Mouse (Mus musculus): ENCODE data around the gene Ubr7. TPM values are rescaled to one million over a fixed set of nuclear protein-coding genes. Genes with fewer than 3 reads are reported as not detected.

Ubr7 gene
- polyA plus RNA-seq, 1 experiment from 2014 or later, result 47.6 TPM

DNA sequence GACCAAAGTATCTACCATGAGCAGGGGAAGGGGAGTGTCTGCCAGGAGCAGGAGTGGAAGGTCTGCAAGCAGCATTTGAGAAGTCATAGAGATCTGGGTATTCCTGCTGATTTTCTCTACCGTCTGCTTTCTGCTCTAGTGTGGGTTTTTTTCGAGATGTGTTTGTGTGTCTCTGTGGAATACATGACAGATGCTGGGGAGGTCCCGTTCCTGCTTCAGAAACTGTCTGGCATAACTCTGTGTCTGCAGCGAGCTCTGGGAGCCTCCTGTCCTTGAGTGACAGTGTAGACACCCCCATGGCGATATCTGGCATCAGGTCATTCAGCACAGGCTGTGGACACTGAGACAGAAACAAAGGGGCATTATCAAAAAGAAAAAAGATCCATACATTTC lies 27.8 kb downstream of the Ubr7 start:
- no peak for ATAC-seq (ENCODE audit: low FRiP score, low TSS enrichment)
- Histone ChIP-seq H3K36me3 (ENCODE audit: insufficient read depth, low read length) (peaks cover 40% of the 10 kb centered on the region), H3K9ac (replicated peaks; ENCODE audit: low read length) (no peak overlapping the region), H3K4me1 (ENCODE audit: insufficient read depth, low read length) (no peaks in the 10 kb centered on the region), H3K4me2 (replicated peaks; ENCODE audit: low read depth, low read length) (no peak overlapping the region), H3K9me3 (ENCODE audit: low read length) (no peaks in the 10 kb centered on the region), H3K27me3 (ENCODE audit: insufficient read depth, low read length) (no peaks in the 10 kb centered on the region), H3K4me3 (ENCODE audit: low read length) (no peak overlapping the region), H3K27ac (ENCODE audit: low read length) (no peak overlapping the region)
- WGBS, result 90% methylated on average over 5 of the region's 5 CpGs

DNA sequence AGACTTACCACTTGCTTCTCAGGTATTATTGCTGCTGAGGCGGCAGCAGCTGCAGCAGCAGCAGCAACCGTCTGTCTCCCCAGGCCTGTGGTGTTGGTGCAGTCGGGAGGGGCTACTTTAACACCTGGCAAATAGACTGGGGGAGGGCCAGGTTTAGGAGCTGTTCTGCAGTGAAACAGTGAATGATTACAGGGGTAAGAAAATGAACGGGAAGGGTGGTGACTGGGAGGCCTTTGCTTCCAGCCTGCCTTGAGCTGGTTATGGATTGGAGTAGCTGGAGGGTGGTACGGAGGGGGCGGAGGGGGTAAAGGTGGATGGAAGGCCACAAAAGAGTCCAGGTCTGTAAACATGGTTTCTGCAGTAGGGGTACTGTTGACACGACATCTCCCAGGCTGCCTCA lies 30.2 kb downstream of the Ubr7 start:
- H3K27ac ChIP-seq (ENCODE audit: low read length), result no peak overlapping the region
- no peak overlapping the region for H3K4me3 ChIP-seq (ENCODE audit: low read length)
- H3K27me3 ChIP-seq (ENCODE audit: insufficient read depth, low read length), result no peaks in the 10 kb centered on the region
- WGBS, result 79% methylated on average over 7 of the region's 7 CpGs
- H3K9ac ChIP-seq (replicated peaks; ENCODE audit: low read length), result no peak overlapping the region
- H3K36me3 ChIP-seq (ENCODE audit: insufficient read depth, low read length), result peaks cover 53% of the 10 kb centered on the region
- ATAC-seq (ENCODE audit: low FRiP score, low TSS enrichment), result no peak
- H3K4me2 ChIP-seq (replicated peaks; ENCODE audit: low read depth, low read length), result no peak overlapping the region
- H3K4me1 ChIP-seq (ENCODE audit: insufficient read depth, low read length), result no peaks in the 10 kb centered on the region
- no peaks in the 10 kb centered on the region for H3K9me3 ChIP-seq (ENCODE audit: low read length)

GRCm38 (mm10) chr12:102799528-102799927 lies 41.8 kb downstream of the Ubr7 start:
- no peaks in the 10 kb centered on the region for H3K27me3 ChIP-seq (ENCODE audit: insufficient read depth, low read length)
- H3K4me2 ChIP-seq (replicated peaks; ENCODE audit: low read depth, low read length), result no peak overlapping the region
- 88% methylated on average over 2 of the region's 2 CpGs for WGBS
- H3K4me1 ChIP-seq (ENCODE audit: insufficient read depth, low read length), result no peaks in the 10 kb centered on the region
- H3K36me3 ChIP-seq (ENCODE audit: insufficient read depth, low read length), result peaks cover 8% of the 10 kb centered on the region; the same call in 1 of the 2 replicates
- no peak overlapping the region for H3K4me3 ChIP-seq (ENCODE audit: low read length)
- no peak for ATAC-seq (ENCODE audit: low FRiP score, low TSS enrichment)
- no peak overlapping the region for H3K27ac ChIP-seq (ENCODE audit: low read length)
- H3K9ac ChIP-seq (replicated peaks; ENCODE audit: low read length), result no peak overlapping the region
- no peaks in the 10 kb centered on the region for H3K9me3 ChIP-seq (ENCODE audit: low read length)

DNA sequence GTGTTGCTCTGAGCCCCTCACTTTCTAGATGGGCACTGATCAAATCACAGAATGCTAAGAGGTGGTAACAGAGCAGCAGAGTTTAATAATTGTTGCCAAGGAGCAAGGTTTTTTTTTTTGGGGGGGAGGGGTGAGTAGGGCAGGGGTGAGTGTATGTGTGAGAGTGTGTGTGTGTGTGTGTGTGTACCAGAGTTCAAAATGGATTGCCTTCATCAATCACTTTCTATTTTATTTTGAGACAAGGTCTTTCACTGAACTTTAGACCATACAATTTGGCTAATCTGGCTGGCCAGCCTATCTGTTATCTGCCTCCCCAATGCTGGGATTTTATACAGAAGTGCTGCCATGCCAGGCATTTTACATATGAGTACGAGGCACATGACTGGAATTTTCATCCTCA lies 57.1 kb downstream of the Ubr7 start:
- ATAC-seq (ENCODE audit: low FRiP score, low TSS enrichment), result no peak
- Histone ChIP-seq H3K4me3 (ENCODE audit: low read length) (no peak overlapping the region), H3K4me2 (replicated peaks; ENCODE audit: low read depth, low read length) (no peak overlapping the region), H3K36me3 (ENCODE audit: insufficient read depth, low read length) (peaks cover 9% of the 10 kb centered on the region; the same call in 1 of the 2 replicates), H3K27ac (ENCODE audit: low read length) (no peak overlapping the region), H3K4me1 (ENCODE audit: insufficient read depth, low read length) (no peaks in the 10 kb centered on the region), H3K9me3 (ENCODE audit: low read length) (no peaks in the 10 kb centered on the region), H3K9ac (replicated peaks; ENCODE audit: low read length) (no peak overlapping the region), H3K27me3 (ENCODE audit: insufficient read depth, low read length) (no peaks in the 10 kb centered on the region)
- WGBS, result 97% methylated on average over 1 of the region's 1 CpGs

DNA sequence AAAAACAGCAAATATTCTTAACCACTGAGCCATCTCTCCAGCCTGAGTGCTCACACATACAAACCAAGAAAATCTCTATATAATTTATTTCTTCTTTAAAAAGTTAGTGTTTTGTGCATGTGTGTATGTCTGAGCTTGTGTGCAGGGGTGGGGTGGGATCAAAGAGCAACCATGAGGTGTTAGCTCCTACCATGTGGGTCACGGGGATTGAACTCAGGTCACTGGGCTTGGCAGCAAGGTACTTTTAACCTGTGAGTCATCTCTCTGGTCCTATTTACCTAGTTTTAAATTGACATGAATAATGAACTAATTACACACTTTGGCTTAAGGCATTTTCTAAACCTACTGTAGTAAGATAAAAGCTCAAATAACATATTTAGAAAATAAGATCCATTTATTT lies 68.6 kb downstream of the Ubr7 start:
- H3K4me2 ChIP-seq (replicated peaks; ENCODE audit: low read depth, low read length), result no peak overlapping the region
- no peak overlapping the region for H3K27ac ChIP-seq (ENCODE audit: low read length)
- no peaks in the 10 kb centered on the region for H3K9me3 ChIP-seq (ENCODE audit: low read length)
- no peaks in the 10 kb centered on the region for H3K27me3 ChIP-seq (ENCODE audit: insufficient read depth, low read length)
- no peak for ATAC-seq (ENCODE audit: low FRiP score, low TSS enrichment)
- no peaks in the 10 kb centered on the region for H3K4me1 ChIP-seq (ENCODE audit: insufficient read depth, low read length)
- H3K4me3 ChIP-seq (ENCODE audit: low read length), result no peak overlapping the region
- WGBS, result 90% methylated on average over 1 of the region's 1 CpGs
- H3K9ac ChIP-seq (replicated peaks; ENCODE audit: low read length), result no peak overlapping the region
- H3K36me3 ChIP-seq (ENCODE audit: insufficient read depth, low read length), result no peaks in the 10 kb centered on the region; the same call in 1 of the 2 replicates

DNA sequence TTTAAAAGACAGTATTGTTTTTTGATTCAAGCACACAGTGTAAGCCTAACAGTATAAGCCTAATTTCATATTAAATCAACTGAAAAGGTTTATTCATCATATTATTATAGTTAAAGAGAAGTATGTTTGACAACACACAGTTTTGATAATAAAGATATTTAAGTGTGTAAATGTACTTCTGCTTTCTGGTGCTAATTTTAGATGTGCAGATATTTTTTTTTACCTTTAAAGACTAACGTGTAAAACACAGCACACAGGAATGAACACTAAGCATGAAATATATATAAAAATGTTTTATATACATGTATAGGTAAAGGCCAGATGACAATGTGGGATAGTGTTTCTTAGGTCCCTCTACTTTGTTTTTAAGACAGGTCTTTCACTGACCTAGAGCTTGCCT lies 69.4 kb downstream of the Ubr7 start:
- no peaks in the 10 kb centered on the region for H3K4me1 ChIP-seq (ENCODE audit: insufficient read depth, low read length)
- ATAC-seq (ENCODE audit: low FRiP score, low TSS enrichment), result no peak

More for the DNA sequence above, 69.4 kb downstream of the Ubr7 start:
- no peak overlapping the region for H3K27ac ChIP-seq (ENCODE audit: low read length)
- H3K27me3 ChIP-seq (ENCODE audit: insufficient read depth, low read length), result no peaks in the 10 kb centered on the region
- WGBS, result 95% methylated on average over 1 of the region's 1 CpGs
- H3K4me3 ChIP-seq (ENCODE audit: low read length), result no peak overlapping the region
- H3K9me3 ChIP-seq (ENCODE audit: low read length), result no peaks in the 10 kb centered on the region
- no peaks in the 10 kb centered on the region; the same call in 1 of the 2 replicates for H3K36me3 ChIP-seq (ENCODE audit: insufficient read depth, low read length)
- H3K9ac ChIP-seq (replicated peaks; ENCODE audit: low read length), result no peak overlapping the region
- no peak overlapping the region for H3K4me2 ChIP-seq (replicated peaks; ENCODE audit: low read depth, low read length)

Other genes with a start within 250 kb of the Ubr7 start
- 5.4 and 13.7 TPM in 2 replicates for gene Chga, start 203.0 kb upstream of the Ubr7 start, polyA plus RNA-seq (2015; fragmentation: Nextera tagmentation; extraction: Ambion mirVana)
- gene Itpk1, start 53.0 kb upstream of the Ubr7 start, polyA plus RNA-seq (2015; fragmentation: Nextera tagmentation; extraction: Ambion mirVana), result 23.9 and 24.5 TPM in 2 replicates
- 29.3 and 32.4 TPM in 2 replicates for gene Moap1, start 14.3 kb upstream of the Ubr7 start, polyA plus RNA-seq (2015; fragmentation: Nextera tagmentation; extraction: Ambion mirVana)
- 9.5 and 11.0 TPM in 2 replicates for gene Tmem251, start 14.2 kb upstream of the Ubr7 start, polyA plus RNA-seq (2015; fragmentation: Nextera tagmentation; extraction: Ambion mirVana)
- not detected in 2 replicates for gene Gm28051, start 202 bp upstream of the Ubr7 start, polyA plus RNA-seq (2015; fragmentation: Nextera tagmentation; extraction: Ambion mirVana)
- 29.3 and 34.0 TPM in 2 replicates for gene Gon7, start 164 bp upstream of the Ubr7 start, polyA plus RNA-seq (2015; fragmentation: Nextera tagmentation; extraction: Ambion mirVana)
- gene Gm20604, start 705 bp downstream of the Ubr7 start, polyA plus RNA-seq (2015; fragmentation: Nextera tagmentation; extraction: Ambion mirVana), result 26.6 and 27.2 TPM in 2 replicates
- 14.5 and 17.5 TPM in 2 replicates for gene Btbd7, start 120.5 kb downstream of the Ubr7 start, polyA plus RNA-seq (2015; fragmentation: Nextera tagmentation; extraction: Ambion mirVana)
- gene Cox8c, start 141.3 kb downstream of the Ubr7 start, polyA plus RNA-seq (2015; fragmentation: Nextera tagmentation; extraction: Ambion mirVana), result not detected in 2 replicates
- gene Unc79, start 190.9 kb downstream of the Ubr7 start, polyA plus RNA-seq (2015; fragmentation: Nextera tagmentation; extraction: Ambion mirVana), result 0.17 and 0.23 TPM in 2 replicates

Data from kidney, embryonic 16.5 days (tissue).